Mouse (Mus musculus) v-Abl transformed pro-B cells (cell line): ENCODE data around the gene Ccdc88a.

ENCODE experiments used
- in situ Hi-C, 2 experiments: fragments of 400-800 bp; cut with MboI; formaldehyde crosslinking; loops; one replicate each; pipeline ENCODE4 v1.15.1; 2025; ENCODE audit not compliant: unreplicated experiment in 2 of 2

Ccdc88a gene

GRCm38 (mm10) chr11:29428774-29429173 is 55.3 kb downstream of the Ccdc88a start:
- in situ Hi-C loops: no loop called here

- in situ Hi-C loops: no loop called here
Measured at GRCm38 (mm10) chr11:29431011-29431410, 57.6 kb downstream of the Ccdc88a start.

DNA sequence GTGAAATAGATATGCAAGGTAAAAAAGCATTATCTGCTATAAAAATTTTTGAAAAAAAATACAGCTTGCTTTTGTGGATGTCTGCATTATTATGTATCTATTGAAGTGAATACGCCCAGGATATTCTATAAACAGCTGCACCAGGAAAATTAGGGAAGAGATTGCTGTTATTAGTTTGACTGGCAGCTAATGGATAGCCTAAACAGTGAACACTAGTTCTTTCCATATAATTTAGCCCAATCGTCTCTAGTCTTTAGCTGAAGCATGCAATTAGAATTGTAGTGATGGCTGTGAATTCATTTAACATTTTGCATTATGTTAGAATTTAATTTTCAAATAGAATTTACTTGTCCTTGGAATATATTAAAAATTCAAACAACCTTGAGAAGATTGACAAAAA is 75.3 kb downstream of the Ccdc88a start:
- in situ Hi-C loops: no loop called here

- in situ Hi-C loops: no loop called here
Measured at GRCm38 (mm10) chr11:29474676-29475075, 101.2 kb downstream of the Ccdc88a start.

DNA sequence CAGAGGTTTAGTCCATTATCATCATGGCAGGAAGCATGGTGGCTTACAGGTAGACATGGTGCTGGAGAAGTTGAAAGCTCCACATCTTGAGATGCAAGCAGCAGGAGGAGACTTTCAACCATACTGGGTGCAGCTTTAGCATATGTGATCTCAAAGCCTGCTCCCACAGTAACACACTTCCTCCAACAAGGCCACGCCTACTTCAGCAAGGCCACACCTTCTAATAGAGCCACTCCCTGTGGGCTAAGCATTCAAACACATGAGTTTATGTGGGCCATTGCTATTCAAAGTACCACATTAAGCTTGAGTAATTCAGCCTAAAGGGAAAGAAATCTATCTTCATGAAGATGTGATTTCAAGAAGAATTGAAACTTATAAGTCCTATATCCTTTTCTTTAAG is 119.7 kb downstream of the Ccdc88a start:
- in situ Hi-C loops: no loop called here

- in situ Hi-C loops: no loop called here
Measured at GRCm38 (mm10) chr11:29496962-29497361, 123.5 kb downstream of the Ccdc88a start.

DNA sequence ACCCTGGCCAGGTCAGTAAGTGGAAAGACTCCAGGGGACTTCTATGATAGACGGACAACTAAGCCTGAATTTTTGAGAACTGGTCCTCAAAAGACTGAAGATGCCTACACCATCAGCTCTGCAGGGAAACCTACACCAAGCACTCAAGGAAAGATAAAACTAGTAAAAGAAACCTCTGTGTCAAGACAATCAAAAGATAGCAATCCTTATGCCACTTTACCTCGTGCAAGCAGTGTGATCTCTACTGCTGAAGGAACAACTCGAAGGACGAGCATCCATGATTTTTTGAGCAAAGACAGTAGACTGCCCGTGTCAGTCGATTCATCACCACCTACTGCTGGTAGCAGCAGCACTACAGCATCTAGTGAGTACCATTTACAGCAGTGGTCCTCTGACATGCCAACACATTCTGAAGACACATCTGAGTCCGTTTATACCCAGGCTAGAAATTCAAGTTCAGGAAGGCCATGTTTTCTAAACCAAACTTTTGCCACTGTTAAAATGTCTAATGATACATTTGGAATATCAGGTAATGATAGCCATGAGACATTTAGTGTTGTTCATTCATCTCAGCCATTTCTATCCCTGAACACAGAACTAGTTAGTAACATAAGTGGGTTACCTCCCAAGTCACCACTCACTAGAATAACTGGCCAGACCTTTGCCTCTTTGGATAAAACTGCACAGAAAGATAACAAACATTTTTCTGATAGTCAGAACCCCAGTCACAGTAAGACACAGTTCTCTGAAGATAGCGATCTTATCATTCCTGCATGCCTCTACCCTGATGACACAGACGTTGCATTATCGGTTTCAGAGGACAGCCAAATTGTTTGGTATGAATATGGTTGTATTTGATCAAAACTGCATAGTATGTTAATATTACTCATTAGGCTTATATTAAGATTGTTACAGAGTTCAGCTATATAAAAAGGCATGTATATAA is 130.8 kb downstream of the Ccdc88a start:
- in situ Hi-C loops: loop anchor here in 1 of 2 experiments (25.0 kb wide), 1 partner anchor 117 kb away; no protein-coding TSS in a partner anchor

GRCm38 (mm10) chr11:29504899-29505625 is 131.6 kb downstream of the Ccdc88a start:
- in situ Hi-C loops: loop anchor here in 1 of 2 experiments (25.0 kb wide), 1 partner anchor 118 kb away; no protein-coding TSS in a partner anchor

GRCm38 (mm10) chr11:29509421-29509820 is 136.0 kb downstream of the Ccdc88a start:
- in situ Hi-C loops: loop anchor here in 1 of 2 experiments (25.0 kb wide), 1 partner anchor 122 kb away; no protein-coding TSS in a partner anchor

DNA sequence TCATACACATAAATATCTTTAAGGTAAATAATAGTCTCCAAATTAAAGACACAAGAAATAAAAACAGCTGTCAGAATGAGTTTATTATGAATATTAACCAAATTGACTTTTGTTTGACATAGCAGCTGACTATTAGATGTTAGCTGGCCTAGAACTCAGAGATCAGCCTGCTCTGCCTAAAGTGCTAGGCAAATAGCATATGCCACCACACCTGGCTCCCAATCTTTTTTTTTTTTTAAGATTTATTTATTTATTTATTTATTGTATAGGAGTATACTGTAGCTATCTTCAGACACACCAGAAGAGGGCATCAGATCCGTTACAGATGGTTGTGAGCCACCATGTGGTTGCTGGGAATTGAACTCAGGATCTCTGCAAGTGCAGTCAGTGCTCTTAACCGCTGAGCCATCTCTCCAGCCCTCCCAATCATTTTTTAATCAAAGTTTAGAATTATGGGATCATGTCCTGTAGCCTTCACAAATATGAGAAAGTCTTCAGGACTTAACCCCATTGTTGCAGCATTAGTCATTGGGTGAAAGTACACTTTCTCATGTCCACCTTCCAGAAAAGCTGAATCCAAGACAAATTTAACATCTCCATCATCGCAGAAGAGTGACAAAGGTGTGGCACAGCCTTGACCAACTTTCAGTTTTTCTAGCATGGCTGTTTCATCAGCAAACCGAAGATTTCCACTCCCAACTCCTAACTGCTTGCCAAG is 139.5 kb downstream of the Ccdc88a start:
- in situ Hi-C loops: loop anchor here (10.0 to 25.0 kb wide), 2 partner anchors 126 to 128 kb away; no protein-coding TSS in a partner anchor

DNA sequence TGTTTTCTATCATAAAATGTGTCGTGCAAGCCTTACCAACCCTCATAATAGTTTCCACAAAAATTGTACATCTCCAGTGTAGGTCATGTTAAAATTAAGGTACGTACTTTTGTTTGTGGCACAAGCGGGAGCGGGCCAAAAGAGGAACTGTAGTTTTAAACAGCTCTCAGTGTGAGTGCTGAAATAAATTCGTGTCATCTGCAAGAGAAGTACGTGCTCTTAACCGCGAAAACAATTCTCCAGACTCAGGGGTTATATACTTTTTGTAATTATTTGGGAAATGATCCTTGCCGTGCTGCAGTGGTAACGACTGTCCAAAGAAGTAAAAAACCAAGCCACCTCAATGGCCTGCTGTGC is 140.8 kb downstream of the Ccdc88a start:
- in situ Hi-C loops: loop anchor here (10.0 to 25.0 kb wide), 2 partner anchors 127 to 130 kb away; no protein-coding TSS in a partner anchor

DNA sequence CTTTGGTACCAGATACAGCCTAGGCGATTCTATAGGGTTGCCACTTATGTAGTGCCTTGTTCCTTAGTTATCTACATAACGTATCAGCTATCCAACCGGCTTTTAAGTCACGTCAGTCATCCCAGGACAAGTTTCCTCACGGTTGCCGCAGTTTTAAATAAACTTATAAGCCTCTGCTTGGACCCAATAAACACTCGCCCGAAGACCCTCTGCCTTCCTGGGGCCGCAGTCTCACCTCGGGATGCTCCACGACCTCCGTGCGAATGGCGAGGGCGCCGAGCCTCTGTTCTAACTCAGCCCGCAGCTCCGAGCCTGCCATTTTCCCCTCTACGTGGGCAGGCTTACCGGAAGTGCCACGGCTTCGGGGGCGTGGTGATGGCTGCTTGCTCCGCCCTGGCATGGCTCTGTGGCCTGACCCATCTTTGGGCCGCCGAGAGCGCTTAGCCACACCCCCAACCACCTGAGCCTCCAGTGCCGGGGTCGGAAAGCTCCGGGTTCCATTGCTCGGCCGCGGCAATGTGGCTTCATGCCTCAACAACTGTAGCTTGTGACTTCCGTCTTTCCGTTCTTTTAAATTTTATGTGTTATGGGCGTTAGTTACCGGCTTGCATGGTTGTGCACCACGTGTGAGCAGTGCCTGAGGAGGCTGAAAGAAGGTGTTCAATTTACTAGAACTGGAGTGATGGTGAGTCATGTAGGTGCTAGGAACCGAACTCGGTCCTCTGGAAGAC is 141.4 kb downstream of the Ccdc88a start, which contains the start of gene Prorsd1:
Prorsd1 (minus strand) TSS at position 352 of the 731 bp plus-strand sequence.
- in situ Hi-C loops: loop anchor here (10.0 to 25.0 kb wide), 2 partner anchors 128 to 130 kb away; no protein-coding TSS in a partner anchor

DNA sequence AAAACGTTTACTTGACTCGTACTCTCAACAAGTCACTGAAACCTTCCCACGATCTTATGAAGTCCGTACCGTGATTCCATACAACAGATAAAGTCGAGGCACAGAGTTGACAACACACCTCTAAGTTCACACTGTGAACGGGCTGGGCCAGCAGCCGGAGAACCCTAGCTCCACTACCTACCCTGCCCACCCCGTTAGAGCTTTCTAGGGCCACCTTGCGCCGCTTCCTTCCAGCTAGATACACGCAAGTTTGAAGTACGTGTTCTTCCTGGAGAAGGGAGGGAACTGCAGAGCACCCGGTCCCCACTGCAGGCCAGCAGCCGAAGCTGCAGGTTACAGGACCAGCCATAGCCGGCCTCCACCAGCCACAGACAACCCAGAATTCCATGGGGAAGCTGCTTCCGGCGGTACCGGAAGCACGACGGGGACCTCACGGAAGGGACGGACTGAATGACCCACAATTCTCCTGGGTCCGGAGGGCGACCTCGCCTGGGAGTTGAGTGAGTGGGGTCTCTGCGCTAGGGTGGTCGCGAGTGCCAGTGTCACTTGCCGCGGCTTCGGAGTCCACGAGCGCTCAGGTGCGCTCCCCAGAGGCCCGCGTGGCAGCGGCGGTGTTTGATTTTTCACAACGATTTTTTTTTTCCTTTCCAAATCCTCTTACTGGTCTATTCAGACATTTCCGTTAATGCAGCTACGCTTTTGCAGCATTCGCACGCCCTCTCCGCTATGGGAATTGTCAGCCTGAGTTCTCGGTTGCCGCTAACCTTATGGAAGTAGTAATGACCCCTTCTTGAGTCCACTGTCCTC is 152.7 kb downstream of the Ccdc88a start, which contains the start of gene Mtif2:
Mtif2 (plus strand) TSS at position 421 of the 807 bp plus-strand sequence.
- in situ Hi-C loops: loop anchor here (25.0 kb wide), 2 partner anchors 264 to 1461 kb away; partner anchors contain the start of gene Chac2 (in 1 of the 2)

- in situ Hi-C loops: loop anchor here (25.0 kb wide), 2 partner anchors 276 to 1449 kb away; partner anchors contain the start of gene Chac2 (in 1 of the 2)
Measured at GRCm38 (mm10) chr11:29538201-29538600, 164.7 kb downstream of the Ccdc88a start.

DNA sequence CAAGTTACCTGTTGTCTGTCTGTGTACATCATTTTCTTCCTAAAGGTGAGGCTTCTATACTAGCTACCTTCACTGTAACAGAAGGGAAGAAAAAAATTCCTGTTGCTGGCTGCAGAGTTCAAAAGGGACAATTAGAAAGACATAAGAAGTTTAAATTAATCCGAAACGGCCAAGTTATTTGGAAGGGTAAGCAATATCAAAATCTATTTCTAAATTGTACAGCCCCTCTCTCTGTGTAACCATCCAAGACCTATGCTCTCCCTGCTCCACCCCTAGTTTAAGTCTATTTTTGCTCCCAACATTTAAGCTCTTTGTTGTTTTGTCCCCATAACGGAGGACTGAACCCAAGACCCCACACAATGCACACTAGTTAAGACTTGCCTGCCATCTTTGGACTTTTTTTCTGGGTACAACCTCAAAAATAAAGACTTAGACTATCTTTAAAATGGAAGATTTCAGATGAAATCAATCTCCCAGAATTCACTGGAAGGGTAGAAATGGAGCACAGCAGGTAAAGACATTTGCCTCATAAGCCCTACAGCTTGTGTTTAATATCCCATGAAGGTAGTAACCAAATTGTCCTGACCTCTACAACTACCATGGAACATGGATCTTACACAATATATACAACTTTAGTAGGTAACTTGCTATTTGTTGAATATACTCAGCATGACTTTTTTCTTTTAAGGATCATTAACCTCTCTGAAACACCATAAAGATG is 170.9 kb downstream of the Ccdc88a start:
- in situ Hi-C loops: loop anchor here (10.0 to 25.0 kb wide), 3 partner anchors 150 to 1443 kb away; partner anchors contain the start of genes Chac2 (in 1 of the 2) and Rtn4 (in 1 of the 2)

DNA sequence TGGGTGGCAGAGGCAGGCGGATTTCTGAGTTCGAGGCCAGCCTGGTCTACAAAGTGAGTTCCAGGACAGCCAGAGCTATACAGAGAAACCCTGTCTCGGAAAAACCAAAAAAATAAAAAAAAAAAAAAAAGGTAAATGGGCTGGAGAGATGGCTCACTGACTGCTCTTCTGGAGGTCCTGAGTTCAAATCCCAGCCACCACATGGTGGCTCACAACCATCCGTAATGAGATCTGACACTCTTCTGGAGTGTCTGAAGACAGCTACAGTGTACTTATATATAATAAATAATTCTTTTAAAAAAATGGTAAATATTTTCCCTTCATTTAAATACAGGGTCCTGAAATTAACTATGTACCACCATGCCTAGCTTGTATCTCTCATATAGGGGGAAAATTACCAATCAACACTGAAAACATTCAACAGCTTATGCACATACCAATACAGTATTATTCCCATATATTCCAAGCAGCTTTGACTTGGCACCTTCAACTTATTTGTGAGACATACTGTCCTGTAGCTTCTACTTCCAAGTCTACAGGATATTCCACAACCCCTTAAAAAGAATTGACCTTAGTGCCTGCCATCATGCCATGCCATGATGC is 171.8 kb downstream of the Ccdc88a start:
- in situ Hi-C loops: loop anchor here (5.0 to 25.0 kb wide), 4 partner anchors 147 to 1442 kb away; partner anchors contain the start of genes Rtn4 (in 2 of the 2) and Chac2 (in 1 of the 2)

- in situ Hi-C loops: loop anchor here (5.0 to 25.0 kb wide), 4 partner anchors 146 to 1441 kb away; partner anchors contain the start of genes Rtn4 (in 2 of the 2) and Chac2 (in 1 of the 2)
Measured at GRCm38 (mm10) chr11:29546297-29546696, 172.8 kb downstream of the Ccdc88a start.
